Mouse (Mus musculus): ENCODE measurements around the gene Rfx7. TPM values are rescaled to one million over a fixed set of nuclear protein-coding genes. Genes with fewer than 3 reads are reported as not detected.

The Rfx7 gene
- polyA plus RNA-seq, 1 experiment from 2014 or later, result 22.6 TPM

DNA sequence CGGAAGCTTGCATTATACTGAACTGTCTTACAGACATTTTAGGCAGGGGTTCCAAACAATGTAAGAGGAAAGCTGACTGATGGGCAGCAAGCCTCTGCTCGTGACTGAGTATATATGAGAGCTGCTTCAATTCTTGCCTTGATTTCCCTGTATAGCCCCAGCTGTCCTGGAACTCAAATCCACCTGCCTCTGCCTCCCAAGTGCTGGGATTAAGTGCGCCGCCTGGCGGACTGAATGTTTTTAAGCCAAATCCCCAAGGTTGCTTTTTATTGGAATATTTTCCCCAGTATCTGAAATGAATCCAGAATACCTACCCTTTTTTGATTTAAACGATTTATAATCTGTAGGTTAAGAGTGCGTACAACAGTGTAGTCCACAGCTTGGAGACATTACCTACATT lies 137.3 kb downstream of the Rfx7 start:
- no peak for ATAC-seq (ENCODE audit: insufficient read depth, low FRiP score, low TSS enrichment)
- Histone ChIP-seq H3K9ac (ENCODE audit: low read length) (no peak overlapping the region), H3K27ac (ENCODE audit: low read depth, low read length) (no peak overlapping the region), H3K36me3 (ENCODE audit: control insufficient read depth, insufficient read depth, low read length) (peaks cover 24% of the 10 kb centered on the region), H3K4me3 (ENCODE audit: low read depth, low read length) (no peak overlapping the region), H3K4me2 (ENCODE audit: low read depth) (no peak overlapping the region), H3K9me3 (ENCODE audit: control insufficient read depth, low read length) (no peaks in the 10 kb centered on the region), H3K4me1 (ENCODE audit: control insufficient read depth, insufficient read depth, low read length) (peaks cover 13% of the 10 kb centered on the region), H3K27me3 (ENCODE audit: control insufficient read depth, insufficient read depth, low read length) (no peaks in the 10 kb centered on the region)
- WGBS, result 87% methylated on average over 7 of the region's 7 CpGs
- DNase-seq (ENCODE audit: low spot score), result no peak

DNA sequence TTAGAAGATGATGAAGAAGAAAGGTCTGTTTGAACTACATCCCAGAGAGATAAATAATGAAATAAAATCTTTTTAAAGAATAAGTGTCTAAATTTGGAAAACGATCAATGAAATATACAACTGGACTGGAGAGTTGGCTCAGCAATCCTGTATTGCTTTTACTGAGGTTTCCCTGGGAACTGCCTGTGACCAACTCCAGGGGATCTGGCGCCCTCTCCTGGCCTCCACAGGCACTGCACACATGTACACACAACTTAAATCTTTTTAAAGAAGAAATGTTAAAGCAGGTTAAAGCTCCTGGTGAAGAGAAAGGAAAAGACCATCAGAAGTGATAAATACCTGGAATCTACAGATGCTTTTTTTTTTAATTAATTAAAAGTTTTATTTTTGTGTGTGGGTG lies 140.3 kb downstream of the Rfx7 start:
- ATAC-seq (ENCODE audit: insufficient read depth, low FRiP score, low TSS enrichment) (no peak), DNase-seq (ENCODE audit: low spot score) (peak; percentile 81)
- Histone ChIP-seq H3K4me1 (ENCODE audit: control insufficient read depth, insufficient read depth, low read length) (no peaks in the 10 kb centered on the region; the same call in 1 of the 2 replicates), H3K9ac (ENCODE audit: low read length) (no peak overlapping the region), H3K36me3 (ENCODE audit: control insufficient read depth, insufficient read depth, low read length) (peaks cover 29% of the 10 kb centered on the region), H3K4me3 (ENCODE audit: low read depth, low read length) (no peak overlapping the region), H3K27me3 (ENCODE audit: control insufficient read depth, insufficient read depth, low read length) (no peaks in the 10 kb centered on the region), H3K27ac (ENCODE audit: low read depth, low read length) (no peak overlapping the region), H3K9me3 (ENCODE audit: control insufficient read depth, low read length) (no peaks in the 10 kb centered on the region), H3K4me2 (ENCODE audit: low read depth) (no peak overlapping the region)
- 43% methylated on average over 2 of the region's 2 CpGs for WGBS

Small RNAs within 50 kb of the gene (microRNA-seq; reads per million reads assigned to microRNA genes)
- not detected for gene Gm28010

Other genes starting within 250 kb of the Rfx7 start
- 34.9 and 36.5 TPM in 2 replicates for gene Mns1, start 94.2 kb upstream of the Rfx7 start, polyA plus RNA-seq (2014; fragmentation: Nextera tagmentation; extraction: Ambion mirVana)
- 48.7 and 52.8 TPM in 2 replicates for gene Tex9, start 40.0 kb upstream of the Rfx7 start, polyA plus RNA-seq (2014; fragmentation: Nextera tagmentation; extraction: Ambion mirVana)
- 798 and 799 TPM in 2 replicates for gene Nedd4, start 130.1 kb downstream of the Rfx7 start, polyA plus RNA-seq (2014; fragmentation: Nextera tagmentation; extraction: Ambion mirVana)

All from neural tube, embryonic 11.5 days (tissue).